Mouse (Mus musculus): ENCODE results near the gene Agap2.

- TF ChIP-seq POLR2A (IDR thresholded peaks at IDR 0.05; ENCODE audit: low read depth, low read length) = no peak
- no peak for TF ChIP-seq CTCF (IDR thresholded peaks at IDR 0.05; ENCODE audit: extremely low read depth, insufficient read length, insufficient replicate concordance, low read depth, low read length)
These were observed 14.8 kb upstream of the Agap2 start, which contains the start of gene March9 for GRCm38 (mm10) chr10:127059968-127060916.
